Mouse (Mus musculus) natural killer cell, adult 2 months (primary cell): Measurements from ENCODE around the gene Hmgb1.

ENCODE experiments used
- DNase-seq, 2 experiments: peaks; one replicate each; pipeline ENCODE4 v3.0.0; 2022; ENCODE audit warnings: low spot score in 2 of 2

The Hmgb1 gene

DNA sequence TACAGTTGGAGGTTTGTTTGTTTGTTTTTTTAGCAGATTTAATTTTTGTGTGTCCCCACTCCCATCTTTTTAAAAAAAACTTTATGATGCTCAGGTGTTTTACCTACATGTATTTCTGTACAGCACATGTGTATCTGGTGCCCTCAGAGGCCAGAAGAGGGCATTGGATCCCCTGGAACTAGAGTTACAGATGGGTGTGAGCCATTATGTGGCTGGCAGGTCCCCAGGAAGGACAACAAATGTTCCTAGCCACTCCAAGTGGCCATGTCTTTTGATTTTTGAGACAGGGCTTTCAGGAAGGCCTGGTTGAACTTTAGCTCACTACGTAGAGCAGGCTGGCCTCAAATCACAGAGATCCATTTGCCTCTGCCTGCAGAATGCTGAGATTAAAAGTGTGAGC lies 121.5 kb downstream of the Hmgb1 start:
- DNase-seq: no peak

DNA sequence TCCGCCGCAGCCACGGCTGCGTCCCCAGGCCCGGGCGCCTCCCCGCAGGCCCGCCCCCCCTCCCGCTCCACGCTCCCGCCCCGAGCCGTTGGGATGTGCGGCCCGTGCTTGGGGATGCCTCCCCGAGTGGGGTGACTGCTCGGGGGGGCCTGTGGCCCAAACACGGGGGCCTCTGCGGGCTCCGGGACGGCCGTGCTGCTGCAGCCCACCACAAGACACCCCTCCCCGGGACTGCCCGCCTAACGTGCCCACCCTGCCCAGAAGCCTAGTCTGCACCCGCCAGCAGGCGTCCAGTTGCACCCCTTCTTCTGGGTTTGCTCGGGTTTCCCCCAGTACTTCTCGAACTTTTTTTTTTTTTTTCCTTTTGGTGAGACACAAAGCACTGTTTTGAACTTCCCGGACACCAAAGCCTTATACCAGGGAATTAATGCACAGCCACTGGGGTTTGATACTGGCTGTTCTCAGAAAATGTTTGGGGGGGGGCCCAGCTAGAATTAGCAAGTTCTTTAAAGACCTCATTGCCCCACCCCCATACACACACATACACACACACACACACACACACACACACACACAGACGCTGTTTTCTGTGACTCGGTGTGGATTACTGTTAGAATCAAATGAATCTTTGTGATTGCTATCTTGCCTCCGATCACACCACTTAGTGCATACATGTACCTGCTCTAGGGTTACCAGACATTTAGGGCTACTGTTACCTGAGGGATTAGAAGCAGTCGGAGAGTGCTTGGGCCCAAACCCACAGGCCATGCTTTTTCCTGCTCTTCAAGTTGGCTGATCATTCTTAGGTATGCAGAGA lies 130.7 kb downstream of the Hmgb1 start:
- no peak for DNase-seq

GRCm38 (mm10) chr5:149052421-149053338 lies 131.6 kb downstream of the Hmgb1 start:
- DNase-seq: peak; percentile 98 to 99

DNA sequence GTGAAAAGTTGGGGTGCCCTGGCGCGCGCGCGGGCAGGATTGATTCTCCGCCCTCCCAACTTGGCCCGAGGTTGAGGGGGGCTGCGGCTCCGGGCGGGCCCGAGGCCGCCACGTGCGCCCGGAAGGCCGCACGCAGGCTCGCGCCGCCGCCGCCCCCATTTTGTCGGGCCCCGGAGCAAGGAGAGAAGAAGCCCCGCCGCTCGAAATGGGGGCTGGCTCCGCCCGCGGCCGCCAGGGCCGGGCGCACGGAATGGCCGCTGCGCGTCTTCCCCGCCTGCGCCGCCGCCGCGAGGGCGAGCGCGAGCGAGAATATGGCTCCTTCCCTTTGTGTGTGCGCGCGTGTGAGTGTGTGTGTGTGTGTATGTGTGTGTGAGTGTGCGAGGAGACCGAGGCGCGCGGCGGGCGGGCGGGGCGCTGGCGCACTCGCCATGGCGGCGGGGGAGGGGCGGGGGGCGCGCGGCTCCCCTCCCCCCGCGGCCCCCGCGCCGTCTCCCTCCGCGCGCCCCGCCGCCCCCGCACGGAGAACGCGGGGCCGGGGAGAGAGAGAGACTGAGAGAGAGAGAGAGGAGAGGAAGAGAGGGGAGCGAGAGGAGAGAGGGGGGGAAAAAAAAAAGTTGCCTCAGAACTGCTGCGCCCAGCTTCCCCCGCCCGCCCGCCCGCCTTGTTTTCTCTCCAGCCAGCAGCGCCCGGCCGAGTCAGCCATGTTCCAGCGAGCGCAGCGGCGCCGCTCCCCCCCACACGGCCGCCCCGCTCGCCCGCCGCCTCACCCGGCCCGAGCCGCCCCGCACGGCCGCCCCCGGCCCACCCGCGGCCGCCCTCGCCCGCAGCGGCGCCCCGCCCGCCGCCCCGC lies 132.5 kb downstream of the Hmgb1 start:
- peak; percentile 69 to 80 for DNase-seq

DNA sequence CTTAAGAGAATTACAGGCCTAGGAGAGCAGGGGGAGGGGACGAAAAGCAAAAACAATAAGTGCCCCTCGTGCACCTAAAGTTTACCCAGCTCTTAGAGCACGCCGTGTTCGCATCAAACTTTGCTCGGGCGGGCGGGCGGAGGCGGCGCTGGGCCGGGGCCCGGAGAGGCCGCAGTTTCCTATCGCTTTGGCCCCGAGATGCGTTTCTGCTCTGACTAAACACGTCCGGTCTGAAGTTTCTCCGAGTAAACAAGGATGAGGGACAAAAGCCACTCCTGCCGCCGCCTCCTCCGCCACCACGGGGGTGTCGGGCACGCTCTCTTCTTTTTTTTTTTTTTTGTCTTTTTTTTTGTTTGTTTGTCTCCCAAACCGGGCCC lies 133.1 kb downstream of the Hmgb1 start:
- no peak for DNase-seq

DNA sequence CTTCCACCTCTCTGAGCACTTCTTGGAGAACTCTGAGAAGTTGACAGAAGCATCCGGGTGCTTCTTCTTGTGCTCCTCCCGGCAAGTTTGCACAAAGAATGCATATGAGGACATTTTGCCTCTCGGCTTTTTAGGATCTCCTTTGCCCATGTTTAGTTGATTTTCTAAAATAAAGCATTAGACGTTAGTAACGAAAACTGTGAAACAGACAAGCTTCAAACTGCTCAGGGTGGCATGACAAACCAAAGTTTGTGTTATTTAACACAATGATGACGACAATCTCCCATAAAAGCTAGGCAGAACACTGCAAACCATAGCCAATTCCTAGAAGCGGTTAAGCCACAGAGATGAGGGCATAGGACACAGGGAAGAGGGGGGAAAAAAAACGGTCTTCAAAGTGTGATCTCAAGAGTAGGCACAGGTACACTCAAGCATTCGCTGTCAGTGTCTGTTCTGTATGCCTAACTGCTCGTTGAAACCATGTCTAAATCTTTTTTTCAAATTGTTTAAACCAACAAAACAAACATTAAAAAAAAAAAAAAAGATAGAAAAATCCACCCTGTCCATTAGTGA lies 133.6 kb downstream of the Hmgb1 start:
- DNase-seq: no peak

GRCm38 (mm10) chr5:149049435-149049834 lies 134.9 kb downstream of the Hmgb1 start:
- DNase-seq: no peak

GRCm38 (mm10) chr5:149048961-149049360 lies 135.3 kb downstream of the Hmgb1 start:
- no peak for DNase-seq

DNA sequence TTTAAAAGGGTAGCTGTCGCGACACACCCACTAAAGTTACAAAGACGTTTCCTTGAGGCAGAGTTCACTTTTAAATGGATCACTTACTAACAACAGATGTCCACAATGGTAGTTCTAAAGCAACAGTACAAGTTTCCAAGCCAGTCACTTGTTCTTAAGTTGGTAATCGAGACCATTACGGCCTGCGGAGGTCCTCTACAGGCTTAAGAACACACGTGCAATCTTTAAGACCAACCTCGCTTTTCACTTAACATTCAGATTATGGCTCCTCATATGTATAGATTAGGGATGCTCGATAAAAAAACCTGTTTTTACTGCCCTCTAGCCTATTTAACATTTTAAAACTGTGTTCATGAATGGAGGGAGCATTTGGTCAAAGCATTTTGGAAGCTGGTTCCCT lies 137.6 kb downstream of the Hmgb1 start:
- no peak for DNase-seq

DNA sequence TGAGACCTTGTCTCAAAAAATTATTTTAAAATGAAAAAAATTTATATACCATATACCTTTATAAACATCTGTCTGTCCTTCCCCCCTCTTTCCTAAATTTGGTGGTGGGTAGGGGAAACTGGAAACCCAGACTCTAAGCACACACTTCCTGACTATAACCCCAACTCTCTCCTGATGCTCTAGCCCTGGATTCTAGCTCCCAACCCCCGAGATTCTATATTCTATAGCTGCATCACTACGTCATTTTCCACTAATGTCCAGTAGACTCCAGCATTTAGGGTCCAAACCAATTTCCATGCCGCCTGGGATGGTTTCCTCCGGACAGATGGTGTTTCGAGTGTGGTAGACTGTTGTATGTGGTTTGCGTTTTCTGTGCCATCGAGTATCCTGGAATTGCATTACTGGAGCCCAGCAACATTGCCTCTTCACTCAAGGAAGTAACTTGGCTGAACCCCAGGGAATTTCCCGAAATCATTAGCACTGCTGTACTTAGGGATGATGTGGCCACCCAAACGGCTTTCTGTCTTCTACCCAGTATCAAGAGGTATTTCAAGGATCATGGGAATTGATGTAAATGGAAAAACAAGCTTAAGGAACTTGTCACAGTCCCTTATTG lies 138.7 kb downstream of the Hmgb1 start:
- no peak for DNase-seq

- no peak for DNase-seq
These were observed 139.2 kb downstream of the Hmgb1 start for GRCm38 (mm10) chr5:149045054-149045453.

DNA sequence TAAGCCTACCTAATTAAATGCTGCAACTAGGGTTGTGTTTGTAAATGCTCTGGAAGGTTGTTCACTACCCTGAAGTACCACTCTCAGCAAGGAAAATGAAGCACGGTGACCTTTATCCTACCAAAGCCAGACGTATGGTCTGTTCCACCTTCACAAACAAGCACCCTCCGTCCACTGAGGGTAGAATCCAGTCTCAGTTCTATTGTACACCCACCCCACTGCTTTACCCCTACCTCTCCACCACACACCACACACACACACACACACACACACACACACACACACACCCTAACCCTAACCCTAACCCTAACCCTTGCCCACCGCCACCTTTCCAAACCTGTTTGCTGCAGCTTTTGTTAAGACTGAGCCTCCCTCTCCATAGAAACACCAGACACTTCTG lies 140.2 kb downstream of the Hmgb1 start:
- no peak for DNase-seq

GRCm38 (mm10) chr5:149043240-149043639 lies 141.0 kb downstream of the Hmgb1 start:
- DNase-seq: no peak

GRCm38 (mm10) chr5:149039825-149040224 lies 144.5 kb downstream of the Hmgb1 start:
- peak; percentile 43 to 55 for DNase-seq

DNA sequence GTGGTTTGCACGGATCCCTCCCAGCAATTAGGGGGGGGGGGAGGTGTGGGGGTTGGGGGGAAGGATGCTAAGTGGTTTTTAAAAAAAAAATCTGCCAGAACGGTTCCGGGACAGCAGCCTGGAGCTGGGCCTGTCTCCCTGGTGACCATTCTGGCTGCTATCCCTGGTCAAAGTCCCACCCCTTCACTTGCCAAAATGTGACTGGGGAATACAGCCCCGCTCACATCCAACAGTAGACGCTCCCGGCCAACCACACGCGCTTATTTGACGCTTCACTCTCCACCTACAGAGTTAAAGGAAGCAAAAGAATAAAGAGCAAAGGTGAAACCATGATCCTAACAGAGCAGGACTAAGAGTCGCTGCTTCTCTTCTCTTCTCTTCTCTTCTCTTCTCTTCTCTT lies 146.6 kb downstream of the Hmgb1 start:
- DNase-seq: no peak

- DNase-seq: no peak
These were observed 147.4 kb downstream of the Hmgb1 start for GRCm38 (mm10) chr5:149036920-149037319.

DNA sequence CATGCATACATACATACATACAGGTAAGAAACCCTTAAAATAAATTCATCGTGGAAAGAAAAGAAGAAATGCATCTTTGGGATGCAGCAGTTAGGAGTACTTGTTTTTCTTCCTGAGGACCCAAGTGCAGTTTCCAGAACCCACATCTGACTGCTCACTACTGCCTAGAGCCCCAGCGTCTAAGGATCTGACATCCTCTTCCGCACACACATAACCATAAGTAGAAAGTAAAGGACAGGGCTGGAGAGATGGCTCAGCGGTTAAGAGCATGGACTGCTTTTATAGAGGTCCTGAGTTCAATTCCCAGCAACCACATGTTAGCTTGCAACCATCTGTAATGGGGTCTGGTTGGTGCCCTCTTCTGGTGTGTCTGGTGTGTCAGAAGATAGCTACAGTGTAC lies 151.9 kb downstream of the Hmgb1 start:
- DNase-seq: no peak

GRCm38 (mm10) chr5:149031199-149031750 lies 153.0 kb downstream of the Hmgb1 start:
- peak; percentile 45 to 67 for DNase-seq

DNA sequence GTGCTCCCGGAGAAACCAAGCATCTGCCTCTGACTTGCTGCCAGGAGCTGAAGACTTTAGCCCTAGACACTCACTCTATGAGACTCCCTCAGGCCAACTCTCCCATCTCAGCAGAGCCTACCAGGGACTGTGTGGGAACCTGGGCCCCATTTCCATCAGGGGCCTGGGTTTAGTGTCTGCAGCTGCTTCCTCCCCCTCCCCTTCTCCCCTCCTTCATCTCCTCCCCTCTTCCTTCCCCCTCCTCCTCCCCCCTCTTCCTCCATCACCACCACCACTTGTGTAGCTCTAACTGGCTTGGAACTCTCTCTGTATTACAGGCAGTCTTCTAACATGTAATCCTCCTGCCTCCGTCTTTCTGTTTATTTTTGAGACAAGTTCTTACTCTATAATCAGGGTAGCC lies 154.2 kb downstream of the Hmgb1 start:
- no peak for DNase-seq

DNA sequence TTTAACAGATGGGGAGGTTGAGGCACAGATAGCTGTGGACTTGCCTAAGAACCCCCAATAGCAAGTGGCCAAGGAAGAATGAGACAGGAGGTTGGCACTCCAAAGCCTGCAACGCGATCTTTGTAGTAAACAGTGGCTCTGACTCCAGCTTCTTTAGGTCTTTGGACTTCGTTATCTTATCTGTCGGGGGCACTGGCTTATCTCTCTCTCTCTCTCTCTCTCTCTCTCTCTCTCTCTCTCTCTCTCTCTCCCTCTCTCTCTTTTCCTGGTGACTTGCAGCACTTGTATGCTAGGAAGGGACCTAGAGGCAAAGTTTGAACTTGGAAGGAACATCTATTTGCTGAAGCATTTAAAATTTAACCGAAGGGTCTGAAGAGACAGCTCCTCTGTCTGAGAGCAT lies 155.9 kb downstream of the Hmgb1 start:
- no peak for DNase-seq

DNA sequence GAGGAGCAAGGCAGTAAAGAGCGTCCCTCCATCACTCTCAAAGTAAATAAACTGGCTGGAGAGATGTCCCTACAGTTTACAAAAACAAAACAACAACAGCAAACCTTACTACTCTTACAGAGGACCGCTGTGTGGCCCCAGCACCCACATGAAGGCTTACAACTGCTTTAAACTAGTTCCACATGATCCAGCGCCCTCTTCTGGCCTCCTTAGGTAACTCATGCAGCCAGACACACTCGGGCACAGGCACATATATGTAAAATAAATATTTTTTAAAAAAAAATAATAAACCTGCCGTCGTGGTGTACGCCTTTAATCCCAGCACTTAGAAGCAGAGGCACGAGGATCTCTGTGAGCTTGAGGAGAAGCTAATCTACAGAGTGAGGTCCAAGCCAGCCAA lies 156.9 kb downstream of the Hmgb1 start:
- peak in 1 of 2 experiments; percentile 19 for DNase-seq
